Mouse (Mus musculus) cerebellum, adult 2 months (tissue): ENCODE measurements at regions not wholly inside any gene's neighbourhood (a gene's known extent, or its start where the extent isn't known, plus 50 kb on each side); places are given as distances from the start of the nearest gene placed in this dataset.

ENCODE experiments used
- CTCF ChIP-seq: fragments of 200-500 bp; IDR thresholded peaks from 2 replicates; pipeline ENCODE4 v1.5.1; 2011; ENCODE audit warnings: low read depth, mild to moderate bottlenecking, control low read depth, low read length, moderate library complexity, borderline replicate concordance; ENCODE audit not compliant: insufficient read depth
- POLR2A ChIP-seq: fragments of 200-500 bp; IDR thresholded peaks from 2 replicates; pipeline ENCODE4 v1.6.1; 2011; ENCODE audit warnings: low read length, control low read depth, borderline replicate concordance; ENCODE audit not compliant: insufficient read depth

DNA sequence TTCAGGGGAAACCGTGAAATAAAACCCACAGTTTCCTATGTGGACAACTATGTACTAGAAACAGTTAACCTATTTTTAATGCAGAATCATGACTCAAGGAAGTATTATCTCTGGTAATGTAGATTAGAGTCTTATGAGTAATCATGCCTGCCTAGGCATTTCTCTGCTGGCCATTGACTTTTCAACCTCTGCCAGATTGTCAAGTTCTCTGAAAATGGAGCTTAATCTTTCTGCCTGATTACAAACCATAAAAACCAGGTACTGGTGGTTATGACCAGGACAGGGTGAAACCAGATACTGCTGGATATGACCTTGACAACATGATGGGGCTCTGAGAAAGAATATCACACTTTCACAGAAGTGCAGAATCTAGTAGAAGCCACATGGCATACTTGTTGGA is 297.6 kb downstream of the Sec23a start:
- no peak for TF ChIP-seq CTCF
- TF ChIP-seq POLR2A: no peak
